Mouse (Mus musculus) retina, embryonic 14.5 days (tissue): ENCODE results near the gene Rbms3.

Experiments used
- DNase-seq: peaks from one replicate; pipeline ENCODE4 v3.0.0-alpha.2; 2015; ENCODE audit warnings: low spot score

Gene Rbms3

GRCm38 (mm10) chr9:116903304-116903993 lies 726.3 kb downstream of the Rbms3 start:
- DNase-seq = no peak

- no peak for DNase-seq
Observed at GRCm38 (mm10) chr9:116899403-116899802, 730.3 kb downstream of the Rbms3 start.

DNA sequence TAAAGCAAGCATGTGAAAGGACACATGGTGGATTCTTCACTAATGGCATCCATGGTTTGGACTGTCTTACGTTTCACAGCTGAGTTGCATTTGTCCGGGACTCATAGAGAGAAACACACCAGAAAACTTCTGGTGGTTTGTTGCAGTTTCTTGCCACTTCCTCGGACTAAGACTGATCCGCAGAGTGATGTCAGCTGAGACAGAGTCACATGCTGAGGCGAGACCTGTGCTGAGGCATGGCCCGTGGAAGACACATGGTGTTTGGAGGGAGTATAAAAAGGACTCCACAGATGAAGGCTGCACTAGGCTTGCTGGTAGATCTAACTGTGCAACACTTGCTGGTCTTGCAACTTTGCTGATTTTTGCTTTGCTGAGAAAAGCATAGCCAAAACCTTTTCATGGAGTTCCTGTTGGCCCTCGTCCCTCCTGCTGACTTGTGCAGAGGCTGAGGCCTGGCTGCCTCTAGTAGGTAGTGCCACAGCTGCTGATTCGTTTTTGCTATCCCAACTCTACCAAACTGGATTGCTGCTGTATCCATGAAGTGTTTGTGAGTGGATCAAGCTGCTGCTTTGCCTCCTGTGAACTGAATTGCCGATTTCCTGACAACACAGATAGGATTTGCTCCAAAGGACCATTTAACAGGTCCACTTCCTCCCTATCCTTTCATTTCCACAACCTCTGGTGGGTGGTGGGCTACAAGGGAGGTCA lies 742.6 kb downstream of the Rbms3 start:
- no peak for DNase-seq

DNA sequence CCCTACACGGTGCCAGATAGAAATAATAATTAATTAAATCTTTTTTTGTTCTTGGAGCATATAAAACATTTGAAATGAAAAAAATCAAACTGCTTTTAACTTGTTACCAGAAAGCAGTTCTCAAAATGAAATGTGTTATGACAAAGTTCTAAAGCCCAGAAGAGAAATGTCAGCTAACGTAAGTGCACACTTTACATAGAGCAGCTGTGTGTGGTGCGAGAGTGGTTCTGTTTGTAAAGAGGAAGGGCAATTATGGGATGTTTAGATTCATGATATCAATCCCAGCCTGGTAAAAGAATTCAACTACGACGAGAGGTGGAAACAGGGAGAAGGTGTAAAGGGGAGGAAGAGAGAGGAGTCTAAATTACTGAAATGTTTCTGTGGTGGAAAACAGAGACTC lies 744.1 kb downstream of the Rbms3 start:
- DNase-seq = no peak

DNA sequence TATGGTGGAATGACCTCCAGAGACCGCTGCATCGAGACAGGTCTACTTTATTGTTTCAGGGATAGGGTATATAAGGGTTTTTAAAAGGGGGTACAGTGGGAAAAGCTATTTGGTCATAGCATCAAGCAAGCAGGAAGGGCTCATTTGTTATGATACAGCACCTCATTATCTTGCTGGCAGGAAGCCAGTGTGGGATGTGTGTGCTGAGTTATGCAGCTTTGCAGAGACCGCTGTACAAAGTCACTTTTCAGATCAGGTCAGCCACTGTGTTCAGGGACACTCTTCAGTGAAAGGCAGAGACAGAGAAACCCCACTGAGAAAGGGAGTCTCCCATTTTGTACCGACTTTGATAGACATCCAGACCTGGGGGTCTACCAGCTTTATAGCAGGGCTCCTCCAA lies 749.2 kb downstream of the Rbms3 start:
- no peak for DNase-seq

GRCm38 (mm10) chr9:116879600-116880457 lies 749.9 kb downstream of the Rbms3 start:
- DNase-seq = no peak

- no peak for DNase-seq
Observed at GRCm38 (mm10) chr9:116876786-116877185, 752.9 kb downstream of the Rbms3 start.

- DNase-seq = no peak
Observed at GRCm38 (mm10) chr9:116873976-116874320, 755.8 kb downstream of the Rbms3 start.

- DNase-seq = peak; percentile 2
Observed at GRCm38 (mm10) chr9:116873033-116873975, 756.4 kb downstream of the Rbms3 start.

- no peak for DNase-seq
Observed at GRCm38 (mm10) chr9:116872346-116872745, 757.4 kb downstream of the Rbms3 start.

DNA sequence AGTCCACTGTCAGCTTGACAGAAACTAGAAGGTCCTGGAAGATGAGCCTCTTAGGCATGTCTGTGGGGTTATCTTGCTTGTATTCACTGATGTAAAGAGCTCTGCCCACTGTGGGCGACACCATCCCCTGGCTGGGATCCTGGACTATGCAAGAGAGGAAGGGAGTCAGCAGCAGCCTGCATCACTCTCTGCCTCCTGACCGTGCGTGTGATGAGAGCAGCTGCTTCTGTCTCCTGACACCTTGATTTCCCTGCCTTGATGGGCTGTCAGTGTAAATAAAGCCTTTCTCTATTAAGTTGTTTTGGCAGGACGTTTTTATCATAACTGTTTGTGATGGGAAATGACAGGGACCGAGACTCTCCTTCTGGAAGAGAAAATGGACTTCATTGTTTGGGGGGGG lies 758.1 kb downstream of the Rbms3 start:
- no peak for DNase-seq

GRCm38 (mm10) chr9:116866060-116866459 lies 763.7 kb downstream of the Rbms3 start:
- no peak for DNase-seq

- peak; percentile 23 for DNase-seq
Observed at GRCm38 (mm10) chr9:116863626-116864025, 766.1 kb downstream of the Rbms3 start.

DNA sequence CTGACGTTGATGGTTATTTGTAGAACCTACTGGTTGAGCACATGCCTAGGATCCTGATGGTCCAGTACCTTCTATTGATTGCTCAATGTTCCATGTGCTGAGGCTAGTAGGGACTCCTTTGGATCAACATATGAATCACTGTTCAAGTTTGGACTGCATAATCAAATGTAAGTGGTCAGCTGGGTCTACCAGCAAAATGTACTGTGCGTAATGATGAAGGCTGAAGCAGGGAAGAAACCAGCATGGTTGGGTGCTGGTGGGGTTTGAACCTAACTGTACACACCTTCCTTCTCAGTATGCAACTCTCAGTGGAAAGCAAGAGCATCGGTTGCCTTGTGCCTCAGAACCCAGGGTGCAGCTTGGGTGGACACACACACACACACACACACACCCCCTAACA lies 767.4 kb downstream of the Rbms3 start:
- no peak for DNase-seq

- no peak for DNase-seq
Observed at GRCm38 (mm10) chr9:116857861-116858595, 771.7 kb downstream of the Rbms3 start.

GRCm38 (mm10) chr9:116857151-116857550 lies 772.6 kb downstream of the Rbms3 start:
- DNase-seq = no peak

- DNase-seq = no peak
Observed at GRCm38 (mm10) chr9:116855744-116856143, 774.0 kb downstream of the Rbms3 start.

DNA sequence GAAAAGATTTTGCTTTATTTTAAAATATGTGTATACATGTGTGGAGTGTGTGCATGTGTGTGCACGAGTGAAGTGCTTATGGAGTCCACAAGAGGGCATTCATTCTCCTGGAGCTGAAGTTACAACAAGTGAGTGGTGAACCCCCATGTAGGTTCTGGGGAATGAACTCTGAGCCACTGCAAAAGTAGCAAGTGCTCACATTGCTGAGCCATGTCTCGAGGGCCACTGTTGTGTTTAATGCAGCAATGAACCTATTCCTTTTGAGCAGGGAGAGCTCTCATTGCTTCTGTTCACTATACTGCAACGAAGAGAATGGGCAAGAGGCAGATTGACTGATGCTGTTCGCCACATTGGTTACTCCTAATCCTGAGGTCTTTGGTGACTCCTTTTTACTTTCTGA lies 780.8 kb downstream of the Rbms3 start:
- DNase-seq = no peak

DNA sequence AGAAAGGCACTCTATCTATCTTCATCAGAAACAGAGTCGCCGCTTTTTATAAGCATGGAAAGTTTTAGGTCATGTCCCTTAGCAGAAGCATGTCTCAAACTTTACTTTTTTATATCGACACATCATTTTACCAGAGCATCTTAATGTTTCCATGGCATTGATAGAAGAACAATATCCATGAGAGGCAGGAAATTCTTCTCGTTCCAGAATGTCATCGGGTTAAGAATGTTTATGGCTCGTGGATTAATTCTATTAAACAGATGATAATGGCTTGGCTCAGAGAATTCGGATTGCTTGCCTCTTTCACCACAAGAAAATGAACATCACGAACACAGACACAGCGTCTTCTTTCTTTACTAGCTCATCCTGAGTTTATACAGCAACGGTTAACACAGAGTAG lies 781.5 kb downstream of the Rbms3 start:
- no peak for DNase-seq

DNA sequence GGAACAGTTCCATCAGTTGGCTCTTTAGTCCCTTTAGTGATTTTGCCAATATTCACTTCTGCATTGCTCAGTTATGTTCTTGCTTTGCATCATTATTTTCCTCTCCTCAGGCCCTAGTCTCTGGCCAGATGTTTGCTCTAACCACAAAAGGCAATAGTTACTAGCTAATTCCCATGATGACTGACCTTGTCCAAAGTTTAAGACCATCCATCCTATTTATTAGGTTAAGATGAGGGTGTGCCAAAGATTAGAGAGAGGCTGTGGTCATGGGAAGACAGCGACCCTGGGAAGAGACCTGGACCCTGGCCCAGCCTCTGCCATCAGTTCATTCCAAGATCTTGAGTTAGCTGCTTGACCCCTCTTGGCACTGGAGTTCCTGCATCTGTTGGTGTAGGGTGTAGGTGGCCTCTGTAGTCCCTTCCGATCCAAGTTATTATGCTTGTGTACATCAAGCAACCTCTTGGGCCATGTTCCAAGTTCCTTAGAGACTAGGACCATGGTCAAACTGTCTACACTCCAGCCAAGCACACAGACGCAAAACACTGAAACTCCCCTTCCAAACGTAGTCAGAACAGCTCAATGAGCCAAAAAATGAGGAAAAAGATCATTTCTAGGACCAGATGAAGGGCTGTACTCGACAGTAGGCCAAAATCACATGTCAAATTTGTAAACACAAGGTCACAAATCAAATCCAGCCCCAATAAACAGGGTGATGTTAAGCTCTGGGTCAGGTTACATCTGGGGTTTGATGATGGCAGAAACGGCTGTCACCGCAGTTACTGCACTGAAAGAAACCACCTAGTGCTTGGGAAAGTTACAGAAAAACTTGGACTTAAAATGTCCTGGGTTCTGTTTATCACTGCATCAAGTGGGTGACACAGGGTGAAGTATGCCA lies 782.2 kb downstream of the Rbms3 start:
- DNase-seq = no peak
